Mouse (Mus musculus) forebrain, embryonic 16.5 days (tissue): ENCODE measurements at regions not wholly inside any gene's neighbourhood (a gene's known extent, or its start where the extent isn't known, plus 50 kb on each side); places are given as distances from the start of the nearest gene placed in this dataset.
A peak's percentile ranks its signal among the peaks of the same experiment; 100 is the strongest.

Experiments used
- ATAC-seq: fragments of 200-750 bp; cut with Nextera tagmentation; 2 replicates; pipeline ENCODE4 v1.8.0; 2017; ENCODE audit warnings: mild to moderate bottlenecking, moderate library complexity
- H3K27ac ChIP-seq: fragments of 300-500 bp; sonication (generic); 2 replicates; pipeline ENCODE4 v1.5.1; 2014; ENCODE audit warnings: low read length, control low read depth
- H3K27me3 ChIP-seq: fragments of 300-500 bp; sonication (generic); replicated peaks from 2 replicates; pipeline ENCODE4 v1.6.1; 2014; ENCODE audit warnings: low read length; ENCODE audit not compliant: control insufficient read depth, insufficient read depth
- H3K36me3 ChIP-seq: fragments of 300-500 bp; sonication (generic); 2 replicates; pipeline ENCODE4 v1.6.1; 2014; ENCODE audit not compliant: control insufficient read depth, insufficient read depth
- H3K4me1 ChIP-seq: fragments of 300-500 bp; sonication (generic); replicated peaks from 2 replicates; pipeline ENCODE4 v1.6.1; 2014; ENCODE audit warnings: low read length; ENCODE audit not compliant: control insufficient read depth, insufficient read depth
- H3K4me2 ChIP-seq: fragments of 300-500 bp; sonication (generic); 2 replicates; pipeline ENCODE4 v1.6.1; 2014; ENCODE audit warnings: mild to moderate bottlenecking, low read length, control low read depth
- H3K4me3 ChIP-seq: fragments of 300-500 bp; sonication (generic); replicated peaks from 2 replicates; pipeline ENCODE4 v1.5.1; 2014; ENCODE audit warnings: mild to moderate bottlenecking, low read length, control low read depth
- H3K9ac ChIP-seq: fragments of 300-500 bp; sonication (generic); replicated peaks from 2 replicates; pipeline ENCODE4 v1.6.1; 2014; ENCODE audit warnings: low read depth, low read length, control low read depth
- H3K9me3 ChIP-seq: fragments of 300-500 bp; sonication (generic); 2 replicates; pipeline ENCODE4 v1.6.1; 2016; ENCODE audit warnings: low read length; ENCODE audit not compliant: control insufficient read depth
- WGBS: fragments of 180-500 bp; shearing (Covaris S2); extraction: QIAGEN DNeasy Blood & Tissue Kit; methylation state at CpG from one replicate; pipeline ENCODE4 v1.1.7; 2014; 5-methylcytosine and 5-hydroxymethylcytosine counted together

DNA sequence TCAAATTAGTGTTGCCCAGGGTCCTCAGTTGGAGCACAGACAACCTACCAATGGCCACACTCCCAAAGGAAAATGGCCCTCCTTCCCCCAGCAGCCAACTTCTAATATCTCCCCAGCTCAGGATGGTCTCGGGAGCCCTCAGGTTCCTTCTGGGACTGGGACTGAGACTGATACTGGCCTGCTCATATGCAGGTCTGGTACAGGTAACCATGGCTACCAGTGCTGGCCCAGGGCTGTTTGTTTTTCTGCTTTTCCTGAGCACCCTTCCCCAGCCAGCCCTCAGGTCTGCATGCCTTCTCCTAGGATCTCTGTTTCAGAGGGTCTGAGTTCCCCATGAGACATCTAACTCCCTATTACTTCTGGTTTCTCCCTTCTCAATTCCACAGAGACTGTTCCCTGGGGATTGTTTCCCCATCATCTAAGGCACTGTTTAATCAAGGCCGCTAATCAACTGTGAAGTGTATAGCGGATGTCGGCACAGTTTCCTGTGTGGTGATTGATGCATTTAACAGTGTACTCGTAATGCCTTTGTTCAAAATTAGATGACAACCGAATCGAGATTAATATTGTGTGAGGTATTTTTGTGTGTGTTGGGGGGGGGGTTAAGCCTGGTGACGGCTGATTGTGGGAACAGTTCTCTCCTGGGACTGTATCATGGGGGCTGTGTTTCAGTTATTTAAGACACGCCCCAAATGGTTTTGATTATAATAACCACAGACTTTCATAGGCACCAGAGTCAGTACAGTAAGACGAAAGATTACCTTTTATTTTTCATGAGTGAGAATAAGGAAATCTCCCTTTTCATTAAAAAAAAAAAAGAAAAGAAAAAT is 120.8 kb upstream of the Lmcd1 start:
- no peak overlapping the region for H3K9ac ChIP-seq
- no peaks in the 10 kb centered on the region for H3K4me1 ChIP-seq
- H3K36me3 ChIP-seq: no peaks in the 10 kb centered on the region
- WGBS: 68% methylated on average over 10 of the region's 10 CpGs
- no peaks in the 10 kb centered on the region for H3K9me3 ChIP-seq
- no peak for ATAC-seq
- H3K4me3 ChIP-seq: no peak overlapping the region
- H3K27me3 ChIP-seq: no peaks in the 10 kb centered on the region
- H3K27ac ChIP-seq: no peak overlapping the region
- no peak overlapping the region for H3K4me2 ChIP-seq

DNA sequence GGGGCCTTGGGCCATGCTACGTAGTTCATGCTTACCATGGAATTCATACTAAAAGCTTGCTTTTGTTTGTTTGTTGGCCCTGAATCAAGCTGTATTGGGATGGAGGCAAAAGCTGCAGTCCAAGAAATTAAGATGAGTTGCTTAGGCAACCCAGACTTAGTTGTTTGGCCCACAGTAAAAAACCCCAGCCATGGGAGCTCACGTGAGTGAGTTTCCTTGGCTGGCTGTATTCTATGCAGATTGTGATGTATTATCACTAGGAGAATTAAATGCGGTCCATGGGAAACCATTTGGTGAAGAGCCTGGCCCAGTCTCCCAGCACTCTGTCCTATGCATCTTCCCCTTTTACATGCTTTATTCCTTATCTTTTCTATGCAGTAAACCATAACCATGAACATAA is 106.1 kb upstream of the Lmcd1 start:
- no peak overlapping the region for H3K9ac ChIP-seq
- peaks cover 4% of the 10 kb centered on the region; the same call in 1 of the 2 replicates for H3K4me1 ChIP-seq
- H3K9me3 ChIP-seq: no peaks in the 10 kb centered on the region
- peak; percentile 64 for ATAC-seq
- no peaks in the 10 kb centered on the region for H3K36me3 ChIP-seq
- no peak overlapping the region for H3K4me2 ChIP-seq
- no peaks in the 10 kb centered on the region for H3K27me3 ChIP-seq
- WGBS: 48% methylated on average over 3 of the region's 3 CpGs
- H3K27ac ChIP-seq: no peak overlapping the region
- no peak overlapping the region for H3K4me3 ChIP-seq

DNA sequence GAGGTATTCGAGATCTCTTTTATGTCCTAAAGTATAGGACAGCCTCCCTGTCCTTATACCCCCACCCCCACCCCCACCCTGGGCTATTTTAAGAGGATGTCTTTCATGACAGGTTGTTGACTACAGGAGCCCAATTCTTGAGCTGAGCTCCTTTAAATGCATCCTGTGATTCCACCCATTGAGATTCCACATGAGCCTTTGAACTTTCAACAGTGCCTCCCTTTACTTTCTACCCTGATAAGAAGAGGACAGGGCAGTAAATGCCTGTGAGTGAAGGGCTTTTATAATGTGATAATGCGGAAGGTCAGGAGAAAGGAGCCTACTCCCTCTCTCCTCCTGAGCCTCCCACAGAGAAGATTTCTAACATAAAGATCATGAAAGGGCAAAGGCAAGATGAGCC is 97.2 kb upstream of the Lmcd1 start:
- no peaks in the 10 kb centered on the region for H3K9me3 ChIP-seq
- WGBS: 18% methylated on average over 2 of the region's 2 CpGs

DNA sequence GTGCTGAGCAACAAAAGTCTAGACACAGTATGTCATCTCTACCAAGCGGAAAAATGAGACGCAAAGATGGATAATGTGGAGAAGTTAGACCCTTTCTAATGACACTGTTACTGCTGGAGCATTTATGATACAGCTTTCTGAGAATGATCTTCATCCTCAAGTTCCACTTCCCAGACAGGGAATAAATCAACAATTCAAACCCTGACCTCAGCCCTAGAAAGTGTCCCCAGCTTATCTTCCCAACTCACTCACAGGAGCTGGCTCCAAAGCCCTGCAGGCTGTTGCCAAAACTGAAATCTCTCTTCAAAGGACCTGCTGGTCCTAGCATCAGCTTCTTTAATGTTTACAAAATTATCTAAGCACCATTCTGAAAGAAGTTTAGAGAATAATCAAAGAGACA is 85.9 kb upstream of the Lmcd1 start:
- 98% methylated on average over 2 of the region's 2 CpGs for WGBS
- Histone ChIP-seq H3K4me1 (no peaks in the 10 kb centered on the region), H3K9ac (no peak overlapping the region), H3K4me2 (no peak overlapping the region), H3K4me3 (no peak overlapping the region), H3K36me3 (no peaks in the 10 kb centered on the region), H3K27me3 (no peaks in the 10 kb centered on the region), H3K9me3 (no peaks in the 10 kb centered on the region), H3K27ac (no peak overlapping the region)
- no peak for ATAC-seq

More for the DNA sequence above, 97.2 kb upstream of the Lmcd1 start:
- Histone ChIP-seq H3K4me3 (no peak overlapping the region), H3K36me3 (no peaks in the 10 kb centered on the region), H3K4me2 (no peak overlapping the region), H3K9ac (no peak overlapping the region), H3K27ac (no peak overlapping the region), H3K27me3 (no peaks in the 10 kb centered on the region), H3K4me1 (no peaks in the 10 kb centered on the region)
- ATAC-seq: no peak

DNA sequence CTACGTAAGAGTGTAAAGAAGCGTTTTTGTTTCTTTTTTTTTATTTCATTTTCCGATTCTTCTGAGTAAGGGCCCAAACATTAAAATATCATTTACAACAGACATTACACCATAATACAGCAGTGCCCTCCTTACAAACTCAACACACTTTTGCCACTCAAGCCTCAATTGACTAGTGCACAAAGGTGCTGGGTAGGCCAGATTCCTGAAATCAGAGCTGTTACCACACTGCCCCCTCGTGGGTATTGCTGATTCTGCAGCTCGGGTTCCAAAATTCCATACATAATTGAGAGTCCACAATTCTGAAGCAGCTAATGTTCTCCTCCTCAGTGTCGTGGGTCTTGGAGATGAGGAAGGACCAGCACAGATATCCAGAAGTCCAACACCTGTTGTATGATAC is 82.5 kb upstream of the Lmcd1 start:
- no peak overlapping the region for H3K4me3 ChIP-seq
- no peaks in the 10 kb centered on the region for H3K4me1 ChIP-seq
- peak; percentile 70 for ATAC-seq
- no peak overlapping the region for H3K4me2 ChIP-seq
- H3K27me3 ChIP-seq: no peaks in the 10 kb centered on the region
- no peak overlapping the region for H3K27ac ChIP-seq
- no peak overlapping the region for H3K9ac ChIP-seq
- no peaks in the 10 kb centered on the region for H3K36me3 ChIP-seq
- WGBS: 45% methylated on average over 6 of the region's 6 CpGs
- no peaks in the 10 kb centered on the region for H3K9me3 ChIP-seq

DNA sequence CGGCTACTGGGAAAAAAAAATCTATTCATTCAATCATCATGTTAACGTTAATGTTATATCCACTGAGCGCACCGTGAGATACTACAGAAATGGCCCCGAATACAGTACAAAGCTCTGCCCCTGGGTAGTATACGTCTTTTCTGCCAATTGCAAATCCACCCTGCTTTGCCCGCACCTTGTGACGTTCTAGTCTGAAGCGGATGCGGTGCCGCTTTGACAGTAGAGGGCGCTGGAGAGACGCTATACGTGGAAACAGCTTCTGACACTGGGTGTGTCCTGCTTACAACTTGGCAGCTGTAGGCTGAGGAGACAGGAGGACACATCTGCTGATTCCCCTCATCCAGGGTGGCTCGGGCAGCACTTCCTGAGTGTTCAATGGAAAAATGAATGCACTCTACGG is 76.1 kb upstream of the Lmcd1 start:
- Histone ChIP-seq H3K4me2 (peak overlapping the region; percentile 51), H3K27me3 (no peaks in the 10 kb centered on the region), H3K4me3 (peak overlapping the region; percentile 29), H3K4me1 (0 out of 2 replicates have a peak, but pooled peaks cover 3% of the 10 kb centered on the region), H3K36me3 (no peaks in the 10 kb centered on the region), H3K9ac (no peak overlapping the region), H3K27ac (no peak overlapping the region), H3K9me3 (no peaks in the 10 kb centered on the region)
- ATAC-seq: peak; percentile 83
- WGBS: 9% methylated on average over 16 of the region's 16 CpGs

DNA sequence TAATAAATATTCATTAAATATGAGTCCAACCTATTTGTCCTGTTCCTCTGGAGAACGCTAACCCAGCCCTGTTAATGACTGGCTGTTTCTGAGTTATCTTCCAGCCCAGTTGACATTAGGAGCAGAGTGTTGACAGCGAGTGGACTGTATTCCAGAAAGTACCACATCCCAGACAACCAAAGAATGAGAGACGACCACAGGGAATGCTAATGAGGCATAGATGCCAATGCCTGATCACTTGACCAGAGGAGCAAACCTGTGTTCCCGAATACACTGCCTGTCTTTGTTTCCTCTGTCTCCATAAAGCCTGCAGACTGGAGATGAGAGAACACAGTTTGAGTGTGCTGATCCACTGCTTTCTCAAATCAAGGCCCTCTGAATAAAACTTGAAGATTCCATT is 74.3 kb upstream of the Lmcd1 start:
- no peak overlapping the region for H3K4me2 ChIP-seq

DNA sequence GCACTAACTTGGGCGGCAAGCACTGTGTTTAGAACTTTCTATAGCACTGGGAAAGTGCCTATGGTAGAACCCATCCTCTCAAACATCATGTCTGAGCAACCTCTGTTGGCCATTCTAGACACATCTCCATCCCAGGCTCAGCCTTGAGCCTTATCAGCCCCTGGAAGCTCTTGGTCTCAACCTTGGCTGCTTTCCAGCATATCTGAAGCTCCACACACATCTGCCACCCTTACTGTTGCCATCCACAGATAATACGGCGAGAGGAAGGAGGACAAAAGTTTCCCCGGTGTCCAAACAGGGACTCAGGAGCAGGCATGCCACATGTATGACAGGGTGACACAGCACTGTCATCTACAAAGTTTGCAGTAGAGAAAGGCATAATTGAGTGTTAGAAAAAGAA is 71.4 kb upstream of the Lmcd1 start:
- H3K36me3 ChIP-seq: no peaks in the 10 kb centered on the region
- no peak for ATAC-seq
- no peaks in the 10 kb centered on the region for H3K9me3 ChIP-seq
- WGBS: 86% methylated on average over 4 of the region's 4 CpGs
- H3K4me2 ChIP-seq: no peak overlapping the region
- H3K9ac ChIP-seq: no peak overlapping the region
- H3K4me3 ChIP-seq: no peak overlapping the region
- H3K4me1 ChIP-seq: 0 out of 2 replicates have a peak, but pooled peaks cover 3% of the 10 kb centered on the region
- no peaks in the 10 kb centered on the region for H3K27me3 ChIP-seq
- H3K27ac ChIP-seq: no peak overlapping the region

More for the DNA sequence above, 74.3 kb upstream of the Lmcd1 start:
- Histone ChIP-seq H3K9me3 (no peaks in the 10 kb centered on the region), H3K27ac (no peak overlapping the region), H3K27me3 (no peaks in the 10 kb centered on the region), H3K4me3 (no peak overlapping the region), H3K4me1 (0 out of 2 replicates have a peak, but pooled peaks cover 3% of the 10 kb centered on the region), H3K9ac (no peak overlapping the region), H3K36me3 (no peaks in the 10 kb centered on the region)
- 56% methylated on average over 4 of the region's 4 CpGs for WGBS
- no peak for ATAC-seq

DNA sequence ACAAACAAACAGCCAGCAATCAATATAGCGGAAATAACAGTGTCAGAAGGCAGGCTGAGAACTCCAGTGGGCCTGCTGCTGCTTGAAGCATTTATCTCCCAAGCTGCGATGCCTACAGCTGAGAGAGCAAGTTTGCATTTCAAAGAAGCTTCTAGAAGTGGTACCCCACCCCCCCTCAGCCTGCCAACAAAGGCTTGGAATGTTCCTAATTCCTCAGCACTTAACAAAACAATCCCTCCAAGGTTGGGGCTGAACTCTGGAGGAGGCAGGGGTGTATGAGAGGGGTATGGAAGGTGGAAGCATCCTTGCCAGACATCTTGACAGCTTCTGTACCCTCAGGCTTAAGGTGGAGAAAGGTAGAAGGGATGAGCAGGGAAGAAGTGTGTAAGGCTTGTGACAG is 70.2 kb upstream of the Lmcd1 start:
- no peak overlapping the region for H3K4me3 ChIP-seq
- H3K36me3 ChIP-seq: no peaks in the 10 kb centered on the region
- H3K27ac ChIP-seq: no peak overlapping the region
- no peaks in the 10 kb centered on the region for H3K9me3 ChIP-seq
- H3K4me1 ChIP-seq: no peaks in the 10 kb centered on the region
- no peak overlapping the region for H3K4me2 ChIP-seq
- WGBS: 22% methylated on average over 2 of the region's 2 CpGs
- no peak overlapping the region for H3K9ac ChIP-seq
- no peaks in the 10 kb centered on the region for H3K27me3 ChIP-seq
- no peak for ATAC-seq
